Mouse (Mus musculus): Measurements from ENCODE around the gene Hif3a. TPM values are rescaled to one million over a fixed set of nuclear protein-coding genes. Genes with fewer than 3 reads are reported as not detected.

Gene Hif3a
- polyA plus RNA-seq, 1 experiment from 2014 or later = 34.8 TPM

DNA sequence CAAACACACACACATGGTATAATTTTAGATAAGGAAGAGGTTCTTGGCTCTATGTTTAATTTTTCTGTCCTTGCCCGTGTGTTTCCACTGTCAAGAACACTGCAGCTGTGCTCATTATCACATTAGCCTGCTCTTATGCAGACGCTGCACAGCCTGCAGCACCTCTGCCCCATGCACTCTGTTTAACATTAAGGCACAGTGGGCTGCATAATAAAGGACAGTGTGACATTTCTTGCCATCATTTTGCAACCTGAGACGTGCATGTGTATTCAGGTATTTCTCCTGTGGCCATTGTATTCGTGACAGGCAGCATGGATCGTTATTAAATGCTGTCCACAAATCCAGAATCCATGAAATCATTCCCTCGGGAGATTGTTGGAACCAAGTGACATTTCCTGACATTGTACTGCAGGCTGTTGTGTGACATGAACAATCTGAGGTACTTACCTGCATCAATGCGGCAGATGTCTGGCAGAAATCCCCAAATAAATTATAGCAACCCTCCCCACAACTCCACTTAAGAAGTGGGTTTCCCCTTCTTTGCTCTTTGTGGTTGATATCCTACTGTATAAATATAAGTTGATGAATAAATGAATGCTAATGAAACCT lies 74.6 kb downstream of the Hif3a start:
- ATAC-seq (ENCODE audit: low read depth) (no peak), DNase-seq (ENCODE audit: low spot score) (peak; percentile 51)
- Histone ChIP-seq H3K9me3 (ENCODE audit: control insufficient read depth, low read length) (no peaks in the 10 kb centered on the region), H3K4me3 (ENCODE audit: low read depth, low read length) (no peak overlapping the region), H3K4me1 (ENCODE audit: control insufficient read depth, insufficient read depth, low read length) (peaks cover 37% of the 10 kb centered on the region), H3K27ac (replicated peaks; ENCODE audit: low read depth, low read length) (peak overlapping the region; percentile 49; the same call in 1 of the 2 replicates), H3K27me3 (replicated peaks; ENCODE audit: control insufficient read depth, insufficient read depth, low read length) (no peaks in the 10 kb centered on the region), H3K36me3 (ENCODE audit: control insufficient read depth, insufficient read depth, low read length) (no peaks in the 10 kb centered on the region), H3K4me2 (ENCODE audit: low read depth, low read length) (no peak overlapping the region), H3K9ac (ENCODE audit: low read depth, low read length) (no peak overlapping the region)
- 26% methylated on average over 7 of the region's 7 CpGs for WGBS

DNA sequence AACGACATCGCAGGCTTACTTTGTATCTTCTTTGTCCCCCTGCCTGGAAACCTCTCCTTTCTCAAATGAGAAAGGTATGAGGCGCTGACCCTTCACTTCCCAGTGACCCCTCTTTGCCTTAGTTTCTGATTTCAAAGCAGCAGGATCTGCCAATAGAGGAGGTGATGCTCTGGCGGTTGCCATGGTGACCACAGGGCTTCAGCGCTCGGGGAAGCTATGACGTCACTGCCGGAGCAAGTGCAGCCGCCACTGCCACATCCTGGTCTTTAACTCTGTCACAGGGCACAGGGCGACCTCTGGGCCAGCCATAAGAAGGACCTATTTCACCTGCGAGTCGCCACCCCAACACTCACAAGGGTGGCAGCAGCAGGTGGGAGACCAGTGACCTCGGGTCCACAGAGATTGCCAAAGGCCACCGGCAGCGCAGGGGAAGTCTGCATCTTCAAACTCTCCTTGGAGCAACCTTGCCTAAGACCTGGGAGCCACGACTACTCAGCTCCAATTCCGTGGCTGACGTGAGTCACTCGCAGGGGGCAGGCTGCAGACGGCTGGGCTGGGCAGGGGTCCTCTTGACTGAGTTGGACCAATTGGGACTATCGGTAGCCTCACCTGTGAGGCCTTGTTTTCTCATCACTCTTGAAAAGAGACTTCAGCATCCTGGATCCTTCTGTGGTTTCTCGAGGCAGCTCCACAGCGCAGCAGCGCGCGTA lies 79.2 kb downstream of the Hif3a start, which contains the start of gene Gm42372:
Gene Gm42372, plus strand, starts transcription at position 228 of the 710 bp plus-strand sequence.
- no peaks in the 10 kb centered on the region for H3K27me3 ChIP-seq (replicated peaks; ENCODE audit: control insufficient read depth, insufficient read depth, low read length)
- H3K4me2 ChIP-seq (ENCODE audit: low read depth, low read length) = peak within 1 kb of the TSS; percentile 41
- H3K9ac ChIP-seq (ENCODE audit: low read depth, low read length) = peak within 1 kb of the TSS; percentile 28; the same call in 1 of the 2 replicates
- H3K36me3 ChIP-seq (ENCODE audit: control insufficient read depth, insufficient read depth, low read length) = no peaks in the 10 kb centered on the region
- WGBS = 23% methylated on average over 24 of the region's 26 CpGs
- DNase-seq (ENCODE audit: low spot score) (peak; percentile 81), ATAC-seq (ENCODE audit: low read depth) (peak; percentile 47; the same call in 1 of the 2 replicates)
- H3K4me3 ChIP-seq (ENCODE audit: low read depth, low read length) = no peak within 1 kb of the TSS
- H3K27ac ChIP-seq (replicated peaks; ENCODE audit: low read depth, low read length) = no peak within 1 kb of the TSS
- no peaks in the 10 kb centered on the region for H3K9me3 ChIP-seq (ENCODE audit: control insufficient read depth, low read length)
- H3K4me1 ChIP-seq (ENCODE audit: control insufficient read depth, insufficient read depth, low read length) = peaks cover 6% of the 10 kb centered on the region

Other genes starting within 250 kb of the Hif3a start
- gene Strn4, start 246.5 kb downstream of the Hif3a start, polyA plus RNA-seq (2014; fragmentation: Nextera tagmentation; extraction: Ambion mirVana) = 97.4 and 107 TPM in 2 replicates
- gene Fkrp, start 245.7 kb downstream of the Hif3a start, polyA plus RNA-seq (2014; fragmentation: Nextera tagmentation; extraction: Ambion mirVana) = 28.2 and 28.6 TPM in 2 replicates
- gene Prkd2, start 219.5 kb downstream of the Hif3a start, polyA plus RNA-seq (2014; fragmentation: Nextera tagmentation; extraction: Ambion mirVana) = 14.4 and 16.5 TPM in 2 replicates
- 7.2 and 7.6 TPM in 2 replicates for gene Dact3, start 187.1 kb downstream of the Hif3a start, polyA plus RNA-seq (2014; fragmentation: Nextera tagmentation; extraction: Ambion mirVana)
- gene Gng8, start 170.6 kb downstream of the Hif3a start, polyA plus RNA-seq (2014; fragmentation: Nextera tagmentation; extraction: Ambion mirVana) = 27.0 and 29.1 TPM in 2 replicates
- gene Ptgir, start 155.9 kb downstream of the Hif3a start, polyA plus RNA-seq (2014; fragmentation: Nextera tagmentation; extraction: Ambion mirVana) = 1.8 and 1.9 TPM in 2 replicates
- gene Calm3, start 138.3 kb downstream of the Hif3a start, polyA plus RNA-seq (2014; fragmentation: Nextera tagmentation; extraction: Ambion mirVana) = 164 and 189 TPM in 2 replicates
- 20.9 and 21.9 TPM in 2 replicates for gene Pnmal2, start 117.7 kb downstream of the Hif3a start, polyA plus RNA-seq (2014; fragmentation: Nextera tagmentation; extraction: Ambion mirVana)
- 2.1 and 2.3 TPM in 2 replicates for gene Pnmal1, start 102.7 kb downstream of the Hif3a start, polyA plus RNA-seq (2014; fragmentation: Nextera tagmentation; extraction: Ambion mirVana)
- gene Gm42372, start 79.3 kb downstream of the Hif3a start, polyA plus RNA-seq (2014; fragmentation: Nextera tagmentation; extraction: Ambion mirVana) = 0.24 and 0.38 TPM in 2 replicates
- gene Ccdc8, start 69.7 kb downstream of the Hif3a start, polyA plus RNA-seq (2014; fragmentation: Nextera tagmentation; extraction: Ambion mirVana) = 24.7 and 26.0 TPM in 2 replicates
- gene Ppp5c, start 34.5 kb downstream of the Hif3a start, polyA plus RNA-seq (2014; fragmentation: Nextera tagmentation; extraction: Ambion mirVana) = 99.0 and 107 TPM in 2 replicates
- 0.11 and 0.16 TPM in 2 replicates for gene Psg16, start 11.6 kb upstream of the Hif3a start, polyA plus RNA-seq (2014; fragmentation: Nextera tagmentation; extraction: Ambion mirVana)
- gene Ceacam3, start 87.9 kb upstream of the Hif3a start, polyA plus RNA-seq (2014; fragmentation: Nextera tagmentation; extraction: Ambion mirVana) = 0.08 TPM in 1 of 2 replicates, not detected in the other
- gene Psg29, start 141.1 kb upstream of the Hif3a start, polyA plus RNA-seq (2014; fragmentation: Nextera tagmentation; extraction: Ambion mirVana) = not detected in 2 replicates